Mouse (Mus musculus) thymus, adult 2 months (tissue): ENCODE measurements around the gene Fxyd1.

Experiments used
- CTCF ChIP-seq: fragments of 200-500 bp; IDR thresholded peaks from 2 replicates; pipeline ENCODE4 v1.5.1; 2012; ENCODE audit warnings: mild to moderate bottlenecking, control low read depth, low read length, moderate library complexity, borderline replicate concordance; ENCODE audit not compliant: control insufficient read depth, poor library complexity, insufficient read depth; ENCODE audit errors: extremely low read depth
- POLR2A ChIP-seq: fragments of 200-500 bp; IDR thresholded peaks from 2 replicates; pipeline ENCODE4 v1.6.1; 2012; ENCODE audit warnings: mild to moderate bottlenecking, low read length, control low read depth, moderate library complexity; ENCODE audit not compliant: control insufficient read depth, poor library complexity, insufficient read depth; ENCODE audit errors: extremely low read depth

GRCm38 (mm10) chr7:31074713-31075069, 17.7 kb upstream of the Fxyd1 start:
- TF ChIP-seq POLR2A (no peak), CTCF (no peak)
